Mouse (Mus musculus) kidney, adult 9 months (tissue): ENCODE data around the gene Rhov.

ENCODE experiments used
- DNase-seq: peaks from one replicate; pipeline ENCODE4 v3.0.0; 2022

The Rhov gene

GRCm38 (mm10) chr2:119270643-119271331 is at the start of gene Rhov:
Gene Rhov, minus strand, starts transcription at chr2:119271272.
- peak; percentile 76 for DNase-seq

GRCm38 (mm10) chr2:119320571-119320970 is 49.5 kb upstream of the Rhov start:
- no peak for DNase-seq

- peak; percentile 80 for DNase-seq
These were observed 47.1 kb upstream of the Rhov start for GRCm38 (mm10) chr2:119318043-119318710.

GRCm38 (mm10) chr2:119314742-119315310 is 43.8 kb upstream of the Rhov start:
- no peak for DNase-seq

GRCm38 (mm10) chr2:119313780-119314479 is 42.9 kb upstream of the Rhov start:
- DNase-seq: no peak

- no peak for DNase-seq
These were observed 41.4 kb upstream of the Rhov start for GRCm38 (mm10) chr2:119312380-119312958.

- peak; percentile 75 for DNase-seq
These were observed 40.5 kb upstream of the Rhov start for GRCm38 (mm10) chr2:119311544-119311943.

- DNase-seq: peak; percentile 79
These were observed 33.7 kb upstream of the Rhov start for GRCm38 (mm10) chr2:119304798-119305208.

- DNase-seq: no peak
These were observed 33.3 kb upstream of the Rhov start for GRCm38 (mm10) chr2:119304391-119304790.

- DNase-seq: no peak
These were observed 31.8 kb upstream of the Rhov start for GRCm38 (mm10) chr2:119302876-119303275.

GRCm38 (mm10) chr2:119300819-119301493 is 29.9 kb upstream of the Rhov start:
- peak; percentile 58 for DNase-seq

GRCm38 (mm10) chr2:119299981-119300818 is 29.1 kb upstream of the Rhov start:
- DNase-seq: peak; percentile 92

GRCm38 (mm10) chr2:119298839-119299238 is 27.8 kb upstream of the Rhov start:
- no peak for DNase-seq

GRCm38 (mm10) chr2:119298330-119298729 is 27.3 kb upstream of the Rhov start:
- peak; percentile 84 for DNase-seq

- no peak for DNase-seq
These were observed 26.4 kb upstream of the Rhov start for GRCm38 (mm10) chr2:119297506-119297905.

GRCm38 (mm10) chr2:119296756-119297155 is 25.7 kb upstream of the Rhov start:
- no peak for DNase-seq

GRCm38 (mm10) chr2:119294411-119294810 is 23.3 kb upstream of the Rhov start:
- DNase-seq: no peak

- DNase-seq: no peak
These were observed 22.8 kb upstream of the Rhov start for GRCm38 (mm10) chr2:119293776-119294390.

GRCm38 (mm10) chr2:119293311-119293710 is 22.2 kb upstream of the Rhov start:
- DNase-seq: no peak

- no peak for DNase-seq
These were observed 21.8 kb upstream of the Rhov start for GRCm38 (mm10) chr2:119292852-119293251.

GRCm38 (mm10) chr2:119292281-119292680 is 21.2 kb upstream of the Rhov start:
- DNase-seq: no peak
